Mouse (Mus musculus) limb, embryonic 11.5 days (tissue): ENCODE results near the gene Gna12. TPM values are rescaled to one million over a fixed set of nuclear protein-coding genes. Genes with fewer than 3 reads are reported as not detected.

ENCODE experiments used
- ATAC-seq: fragments of 200-750 bp; cut with Nextera tagmentation; 2 replicates; pipeline ENCODE4 v1.8.0; 2017; ENCODE audit warnings: low read depth; ENCODE audit not compliant: insufficient number of reproducible peaks, low FRiP score, low TSS enrichment
- DNase-seq: peaks from one replicate; pipeline ENCODE4 v3.0.0-alpha.2; 2015; ENCODE audit warnings: low spot score
- H3K27ac ChIP-seq: fragments of 300-500 bp; sonication (generic); replicated peaks from 2 replicates; pipeline ENCODE4 v1.5.1; 2014; ENCODE audit warnings: low read depth, mild to moderate bottlenecking, low read length
- H3K27me3 ChIP-seq: fragments of 300-500 bp; sonication (generic); 2 replicates; pipeline ENCODE4 v1.6.1; 2014; ENCODE audit warnings: mild to moderate bottlenecking, low read length, mixed read lengths; ENCODE audit not compliant: control insufficient read depth, insufficient read depth
- H3K36me3 ChIP-seq: fragments of 300-500 bp; sonication (generic); 2 replicates; pipeline ENCODE4 v1.6.1; 2014; ENCODE audit warnings: mild to moderate bottlenecking, low read length, moderate library complexity, mixed read lengths; ENCODE audit not compliant: control insufficient read depth, insufficient read depth
- H3K4me1 ChIP-seq: fragments of 300-500 bp; sonication (generic); 2 replicates; pipeline ENCODE4 v1.6.1; 2014; ENCODE audit warnings: low read length, mixed read lengths; ENCODE audit not compliant: control insufficient read depth, insufficient read depth
- H3K4me2 ChIP-seq: fragments of 300-500 bp; sonication (generic); 2 replicates; pipeline ENCODE4 v1.6.1; 2014; ENCODE audit warnings: low read depth, mild to moderate bottlenecking, moderate library complexity; ENCODE audit not compliant: severe bottlenecking
- H3K4me3 ChIP-seq: fragments of 300-500 bp; sonication (generic); 2 replicates; pipeline ENCODE4 v1.5.1; 2014; ENCODE audit warnings: low read depth, low read length
- H3K9ac ChIP-seq: fragments of 300-500 bp; sonication (generic); 2 replicates; pipeline ENCODE4 v1.6.1; 2014; ENCODE audit warnings: mild to moderate bottlenecking, low read length
- H3K9me3 ChIP-seq: fragments of 300-500 bp; sonication (generic); 2 replicates; pipeline ENCODE4 v1.6.1; 2016; ENCODE audit warnings: low read length; ENCODE audit not compliant: control insufficient read depth
- WGBS: fragments of 180-500 bp; shearing (Covaris S2); extraction: QIAGEN DNeasy Blood & Tissue Kit; methylation state at CpG from one replicate; pipeline ENCODE4 v1.1.7; 2014; 5-methylcytosine and 5-hydroxymethylcytosine counted together
- polyA plus RNA-seq: library from polyadenylated mRNA; unstranded; fragments of >200 nt; fragmentation: Nextera tagmentation; extraction: Ambion mirVana; gene quantifications from 2 replicates; pipeline ENCODE4 v1.2.1, GENCODE M21; 2014

Gna12 gene
- polyA plus RNA-seq, 1 experiment from 2014 or later = 34.5 TPM

DNA sequence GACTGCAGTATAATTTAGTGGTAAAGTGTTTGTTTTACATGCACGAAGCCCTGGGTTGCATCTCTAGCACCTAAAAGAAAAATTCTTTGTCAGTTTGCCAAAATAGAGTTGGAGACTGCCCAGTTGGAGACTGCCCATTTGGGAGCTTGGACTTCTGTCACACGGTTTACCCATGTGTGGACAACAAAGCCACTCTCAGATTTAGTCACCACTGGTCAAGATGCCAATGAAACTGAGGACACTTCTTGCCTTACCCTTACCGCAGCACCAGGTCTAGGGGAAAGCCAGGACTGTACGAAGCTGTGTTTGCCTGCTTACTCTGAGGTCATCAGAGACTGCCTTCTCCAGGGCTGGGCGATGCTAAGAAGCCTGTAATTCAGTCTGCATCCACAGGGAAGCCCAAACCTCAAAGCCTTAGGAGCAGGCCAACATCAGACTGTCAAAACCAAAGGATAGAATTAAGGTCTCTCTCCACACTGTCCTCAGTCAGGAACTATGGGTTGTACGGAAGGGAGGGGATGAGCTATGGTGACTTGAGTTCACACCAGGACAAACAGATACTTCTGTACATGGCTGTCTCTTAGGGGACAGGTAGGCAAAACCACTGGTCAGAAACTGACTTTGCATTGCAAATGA lies 29.8 kb downstream of the Gna12 start:
- ATAC-seq (no peak), DNase-seq (no peak)
- Histone ChIP-seq H3K9ac (no peak overlapping the region), H3K27me3 (no peaks in the 10 kb centered on the region), H3K4me3 (no peak overlapping the region), H3K27ac (no peak overlapping the region), H3K4me2 (no peak overlapping the region), H3K36me3 (no peaks in the 10 kb centered on the region), H3K4me1 (no peaks in the 10 kb centered on the region), H3K9me3 (no peaks in the 10 kb centered on the region)
- WGBS = 86% methylated on average over 6 of the region's 6 CpGs

DNA sequence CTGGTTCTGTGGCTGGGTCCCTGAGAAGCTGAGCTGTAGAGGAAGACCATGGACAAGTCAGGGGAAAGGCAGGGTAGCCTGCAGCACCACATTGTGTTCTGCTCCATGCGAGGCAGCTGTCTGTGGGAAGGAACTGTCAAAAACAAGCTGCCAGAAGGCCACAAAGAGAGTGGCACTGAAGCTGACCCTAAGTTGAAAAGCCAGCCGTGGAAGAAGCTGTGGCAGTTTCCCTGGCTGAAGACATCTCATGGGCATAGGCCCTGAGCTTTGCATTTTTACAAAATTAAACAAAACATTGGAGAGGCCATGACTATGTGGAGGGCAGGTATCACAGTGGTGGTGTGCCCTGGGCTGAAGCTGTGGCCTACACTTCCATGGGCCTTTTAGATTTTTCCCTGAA lies 31.0 kb downstream of the Gna12 start:
- Histone ChIP-seq H3K4me1 (peaks cover 9% of the 10 kb centered on the region; the same call in 1 of the 2 replicates), H3K36me3 (no peaks in the 10 kb centered on the region), H3K27ac (no peak overlapping the region), H3K4me2 (no peak overlapping the region), H3K9me3 (no peaks in the 10 kb centered on the region), H3K4me3 (no peak overlapping the region), H3K9ac (no peak overlapping the region), H3K27me3 (no peaks in the 10 kb centered on the region)
- 64% methylated on average over 2 of the region's 2 CpGs for WGBS
- DNase-seq (no peak), ATAC-seq (no peak)

DNA sequence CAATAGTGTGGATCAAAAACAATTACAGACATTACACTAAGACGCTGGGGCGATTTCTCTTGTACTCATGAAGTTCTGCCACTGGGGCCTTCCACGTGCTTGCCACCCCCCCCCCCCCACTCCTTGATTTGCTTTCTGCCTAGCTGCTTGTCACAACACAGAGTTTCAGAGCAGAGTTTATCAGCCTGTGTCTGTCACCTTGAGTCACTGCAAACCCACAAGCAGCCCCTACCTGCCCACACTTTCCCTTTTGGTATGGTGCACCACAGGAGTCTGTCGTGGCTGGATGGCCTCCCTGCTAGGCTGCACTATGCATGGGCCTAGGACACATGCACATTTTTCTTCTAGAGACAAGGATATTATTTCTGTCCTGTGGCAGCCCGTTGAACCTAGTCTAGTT lies 31.5 kb downstream of the Gna12 start:
- Histone ChIP-seq H3K27me3 (no peaks in the 10 kb centered on the region), H3K4me2 (no peak overlapping the region), H3K4me3 (no peak overlapping the region), H3K4me1 (peaks cover 11% of the 10 kb centered on the region; the same call in 1 of the 2 replicates), H3K36me3 (no peaks in the 10 kb centered on the region), H3K27ac (no peak overlapping the region), H3K9ac (no peak overlapping the region), H3K9me3 (no peaks in the 10 kb centered on the region)
- DNase-seq (no peak), ATAC-seq (no peak)
- WGBS = 76% methylated on average over 5 of the region's 5 CpGs

DNA sequence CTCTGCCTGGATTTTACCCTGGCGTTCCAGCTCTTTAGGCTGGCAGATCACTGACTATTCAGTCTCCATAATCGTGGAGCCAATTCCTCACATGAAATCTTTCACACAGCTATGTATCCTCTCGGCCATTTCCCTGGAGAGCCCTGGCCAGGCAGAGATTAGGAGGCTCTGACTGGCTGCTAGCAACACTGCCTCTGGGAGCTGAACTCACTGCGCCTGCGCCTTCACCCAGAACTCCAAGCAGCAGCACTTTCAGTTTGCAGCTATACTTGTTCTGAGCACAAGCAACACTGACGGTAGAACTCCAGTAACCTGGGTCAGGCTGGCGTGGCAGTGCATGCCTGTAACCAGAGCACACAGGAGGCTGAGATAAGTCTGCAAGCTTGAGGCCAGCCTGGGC lies 32.1 kb downstream of the Gna12 start:
- 87% methylated on average over 7 of the region's 7 CpGs for WGBS
- H3K27ac ChIP-seq = no peak overlapping the region

DNA sequence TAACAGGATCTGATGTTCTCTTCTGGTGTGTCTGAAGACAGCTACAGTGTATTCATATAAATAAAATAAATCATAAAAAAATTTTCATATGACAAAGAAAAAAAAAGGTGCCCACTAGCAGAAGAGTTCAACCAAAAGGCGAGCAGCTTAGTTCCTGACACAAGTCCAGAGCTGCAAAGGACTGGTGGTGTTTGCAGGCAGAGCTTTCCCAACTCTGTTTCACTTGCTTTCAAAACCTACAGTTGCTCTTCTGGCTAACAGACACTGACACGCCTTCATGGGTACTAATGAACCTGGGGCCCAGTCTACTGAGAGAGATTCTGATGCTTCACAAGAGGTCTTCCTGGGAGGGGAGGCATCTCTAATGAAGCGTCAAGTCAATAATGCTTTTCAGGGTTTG lies 34.2 kb downstream of the Gna12 start:
- Histone ChIP-seq H3K36me3 (no peaks in the 10 kb centered on the region), H3K27me3 (no peaks in the 10 kb centered on the region), H3K9me3 (no peaks in the 10 kb centered on the region), H3K27ac (no peak overlapping the region), H3K4me3 (no peak overlapping the region), H3K4me2 (no peak overlapping the region), H3K9ac (no peak overlapping the region), H3K4me1 (peaks cover 14% of the 10 kb centered on the region; the same call in 1 of the 2 replicates)
- ATAC-seq (no peak), DNase-seq (no peak)
- 85% methylated on average over 3 of the region's 3 CpGs for WGBS

More for the DNA sequence above, 32.1 kb downstream of the Gna12 start:
- Histone ChIP-seq H3K4me2 (no peak overlapping the region), H3K4me1 (peaks cover 11% of the 10 kb centered on the region; the same call in 1 of the 2 replicates), H3K9ac (no peak overlapping the region), H3K36me3 (no peaks in the 10 kb centered on the region), H3K9me3 (no peaks in the 10 kb centered on the region), H3K4me3 (no peak overlapping the region), H3K27me3 (no peaks in the 10 kb centered on the region)
- DNase-seq (peak; percentile 22), ATAC-seq (no peak)

DNA sequence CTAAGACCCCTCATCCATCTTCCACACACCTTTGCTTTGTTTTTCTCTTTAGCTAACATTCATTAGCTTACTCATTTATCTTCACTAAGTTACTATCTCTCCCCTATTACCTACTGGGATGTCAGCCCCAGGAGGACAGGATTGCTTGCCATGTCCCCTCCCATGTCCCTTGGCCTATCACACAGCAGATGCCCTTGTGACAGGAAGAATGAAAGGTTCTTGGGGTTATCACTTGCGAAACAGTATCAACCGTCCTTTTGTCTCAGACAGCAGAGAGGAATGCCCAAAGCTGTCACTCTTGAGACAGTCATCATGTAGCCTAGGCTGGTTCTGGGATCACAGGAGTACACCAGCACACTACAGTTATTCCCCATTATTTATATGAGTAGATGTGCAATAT lies 35.1 kb downstream of the Gna12 start:
- Histone ChIP-seq H3K9ac (no peak overlapping the region), H3K4me2 (no peak overlapping the region), H3K4me3 (no peak overlapping the region), H3K27ac (no peak overlapping the region), H3K36me3 (no peaks in the 10 kb centered on the region), H3K27me3 (no peaks in the 10 kb centered on the region), H3K4me1 (peaks cover 15% of the 10 kb centered on the region; the same call in 1 of the 2 replicates), H3K9me3 (no peaks in the 10 kb centered on the region)
- 51% methylated on average over 2 of the region's 2 CpGs for WGBS
- no peak for ATAC-seq
- DNase-seq = no peak

DNA sequence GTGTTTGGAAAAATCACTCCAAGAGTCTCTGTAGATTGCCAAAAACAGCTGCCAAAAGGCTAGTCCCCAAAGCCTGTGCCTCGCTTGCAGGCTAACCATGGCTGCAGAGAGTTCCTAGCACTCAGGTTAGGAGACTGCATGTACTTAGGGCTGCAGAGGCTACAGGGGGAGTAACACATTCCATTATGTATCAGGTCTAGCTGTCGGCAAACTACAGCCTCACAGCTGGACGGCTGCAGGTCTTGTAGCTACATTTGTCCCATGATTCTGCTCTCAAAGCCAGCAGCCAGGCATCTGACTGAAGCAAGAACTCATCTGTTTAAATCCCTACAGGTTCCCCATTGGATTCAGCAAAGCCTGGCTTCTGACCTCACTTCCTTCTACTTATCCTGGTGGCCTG lies 35.5 kb downstream of the Gna12 start:
- H3K36me3 ChIP-seq = no peaks in the 10 kb centered on the region
- no peaks in the 10 kb centered on the region for H3K9me3 ChIP-seq
- no peak for ATAC-seq
- H3K27ac ChIP-seq = 0 out of 2 replicates have a peak overlapping the region, but pooled peaks have one; percentile 22
- H3K9ac ChIP-seq = no peak overlapping the region
- H3K4me2 ChIP-seq = no peak overlapping the region
- WGBS = 39% methylated on average over 3 of the region's 3 CpGs
- H3K4me3 ChIP-seq = no peak overlapping the region
- peak; percentile 22 for DNase-seq
- peaks cover 15% of the 10 kb centered on the region; the same call in 1 of the 2 replicates for H3K4me1 ChIP-seq
- H3K27me3 ChIP-seq = no peaks in the 10 kb centered on the region

DNA sequence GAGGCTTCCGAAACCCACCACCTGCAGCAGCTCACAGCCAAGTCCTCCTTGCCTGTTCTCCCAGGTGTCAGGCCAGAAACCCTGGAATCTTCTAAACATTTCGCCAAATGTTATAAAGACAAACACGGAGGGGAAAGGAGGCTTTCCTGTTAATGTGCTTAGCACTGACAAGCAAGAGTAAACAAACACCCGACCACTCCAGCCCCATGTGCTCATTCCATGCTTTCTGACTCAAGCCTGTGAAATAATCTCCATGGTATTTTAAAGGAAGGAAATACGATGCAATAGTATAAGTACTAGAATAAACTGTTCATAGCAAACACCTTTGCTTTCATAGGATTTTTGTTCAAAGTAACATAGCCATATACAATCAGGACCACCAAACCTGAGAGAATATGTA lies 38.0 kb downstream of the Gna12 start:
- Histone ChIP-seq H3K4me1 (peaks cover 15% of the 10 kb centered on the region; the same call in 1 of the 2 replicates), H3K4me2 (no peak overlapping the region), H3K9me3 (no peaks in the 10 kb centered on the region), H3K27ac (0 out of 2 replicates have a peak overlapping the region, but pooled peaks have one; percentile 37), H3K9ac (no peak overlapping the region), H3K36me3 (no peaks in the 10 kb centered on the region), H3K27me3 (no peaks in the 10 kb centered on the region), H3K4me3 (no peak overlapping the region)
- WGBS = 50% methylated on average over 5 of the region's 5 CpGs
- DNase-seq (no peak), ATAC-seq (no peak)
